Mouse (Mus musculus) small intestine, adult 2 months (tissue): Measurements from ENCODE around the gene Lamp1. TPM values are rescaled to one million over a fixed set of nuclear protein-coding genes. Genes with fewer than 3 reads are reported as not detected.

Source experiments
- H3K27ac ChIP-seq: fragments of 200-500 bp; 2 replicates; pipeline ENCODE4 v1.5.1; 2012; ENCODE audit warnings: low read depth, low read length, control low read depth, inconsistent platforms; ENCODE audit not compliant: insufficient read depth
- H3K27me3 ChIP-seq: fragments of 200-500 bp; 2 replicates; pipeline ENCODE4 v1.6.1; 2012; ENCODE audit warnings: mild to moderate bottlenecking, moderate library complexity, low read length, inconsistent platforms; ENCODE audit not compliant: control insufficient read depth, insufficient read depth
- H3K36me3 ChIP-seq: fragments of 200-500 bp; 2 replicates; pipeline ENCODE4 v1.6.1; 2012; ENCODE audit warnings: mild to moderate bottlenecking, low read length, control low read depth, inconsistent platforms; ENCODE audit not compliant: control insufficient read depth, insufficient read depth
- H3K4me1 ChIP-seq: fragments of 200-500 bp; 2 replicates; pipeline ENCODE4 v1.6.1; 2012; ENCODE audit warnings: low read length, inconsistent platforms, mixed read lengths; ENCODE audit not compliant: control insufficient read depth, insufficient read depth, insufficient read length
- H3K4me3 ChIP-seq: fragments of 200-500 bp; 2 replicates; pipeline ENCODE4 v1.5.1; 2012; ENCODE audit warnings: low read depth, mild to moderate bottlenecking, control low read depth, inconsistent platforms, low read length, moderate library complexity
- CTCF ChIP-seq: fragments of 200-500 bp; IDR thresholded peaks from 2 replicates; pipeline ENCODE4 v1.5.1; 2012; ENCODE audit warnings: low read depth, mild to moderate bottlenecking, control low read depth, inconsistent platforms, low read length, moderate library complexity, mixed read lengths; ENCODE audit not compliant: insufficient replicate concordance, insufficient read length; ENCODE audit errors: extremely low read depth
- POLR2A ChIP-seq: fragments of 200-500 bp; IDR thresholded peaks from 2 replicates; pipeline ENCODE4 v1.6.1; 2012; ENCODE audit warnings: low read depth, mild to moderate bottlenecking, control low read depth, inconsistent platforms, low read length, moderate library complexity
- WGBS: fragments of 180-500 bp; shearing (Covaris S2); methylation state at CpG from one replicate; pipeline ENCODE4 v1.1.7; 2018; 5-methylcytosine and 5-hydroxymethylcytosine counted together
- polyA plus RNA-seq: library from polyadenylated mRNA; depleted of rRNA; stranded (reverse); fragments of >200 nt; gene quantifications from 2 replicates; pipeline ENCODE4 v1.2.3, GENCODE M21; 2012

Gene Lamp1
- polyA plus RNA-seq, 1 experiment, result 658 TPM

GRCm38 (mm10) chr8:13164361-13164760, 5.4 kb downstream of the Lamp1 start:
- H3K27me3 ChIP-seq, result no peaks in the 10 kb centered on the region
- TF ChIP-seq CTCF (no peak), POLR2A (no peak)
- peaks cover 14% of the 10 kb centered on the region; the same call in 1 of the 2 replicates for H3K4me1 ChIP-seq
- H3K27ac ChIP-seq, result no peak overlapping the region
- 75% methylated on average over 5 of the region's 5 CpGs for WGBS
- peaks cover 29% of the 10 kb centered on the region for H3K36me3 ChIP-seq
- no peak overlapping the region for H3K4me3 ChIP-seq

- WGBS, result 52% methylated on average over 1 of the region's 1 CpGs
- TF ChIP-seq CTCF, result no peak
- no peak for TF ChIP-seq POLR2A
- peaks cover 85% of the 10 kb centered on the region for H3K36me3 ChIP-seq
- no peak overlapping the region for H3K4me3 ChIP-seq
- no peaks in the 10 kb centered on the region for H3K27me3 ChIP-seq
- H3K4me1 ChIP-seq, result no peaks in the 10 kb centered on the region
- H3K27ac ChIP-seq, result no peak overlapping the region
Observed at GRCm38 (mm10) chr8:13170510-13170909, 11.5 kb downstream of the Lamp1 start.

- Histone ChIP-seq H3K27me3 (no peaks in the 10 kb centered on the region), H3K27ac (no peak overlapping the region), H3K4me1 (no peaks in the 10 kb centered on the region), H3K36me3 (peaks cover 83% of the 10 kb centered on the region), H3K4me3 (no peak overlapping the region)
- no peak for TF ChIP-seq POLR2A
- TF ChIP-seq CTCF, result no peak
- WGBS, result 65% methylated on average over 4 of the region's 4 CpGs
Observed at GRCm38 (mm10) chr8:13174305-13174704, 15.3 kb downstream of the Lamp1 start.

- Histone ChIP-seq H3K27me3 (no peaks in the 10 kb centered on the region), H3K4me1 (no peaks in the 10 kb centered on the region), H3K27ac (no peak overlapping the region), H3K4me3 (no peak overlapping the region), H3K36me3 (peaks cover 80% of the 10 kb centered on the region)
- TF ChIP-seq POLR2A (no peak), CTCF (no peak)
- 81% methylated on average over 4 of the region's 4 CpGs for WGBS
Observed at GRCm38 (mm10) chr8:13174811-13175210, 15.8 kb downstream of the Lamp1 start.

GRCm38 (mm10) chr8:13175650-13176049, 16.7 kb downstream of the Lamp1 start:
- H3K27ac ChIP-seq, result no peak overlapping the region
- peaks cover 73% of the 10 kb centered on the region for H3K36me3 ChIP-seq
- 74% methylated on average over 1 of the region's 1 CpGs for WGBS
- no peaks in the 10 kb centered on the region for H3K4me1 ChIP-seq
- H3K27me3 ChIP-seq, result no peaks in the 10 kb centered on the region
- TF ChIP-seq POLR2A, result no peak
- TF ChIP-seq CTCF, result no peak
- no peak overlapping the region for H3K4me3 ChIP-seq

GRCm38 (mm10) chr8:13177173-13177852, 18.4 kb downstream of the Lamp1 start:
- no peaks in the 10 kb centered on the region for H3K27me3 ChIP-seq
- no peak for TF ChIP-seq POLR2A
- TF ChIP-seq CTCF, result no peak
- H3K4me3 ChIP-seq, result no peak overlapping the region
- peaks cover 63% of the 10 kb centered on the region for H3K36me3 ChIP-seq
- no peak overlapping the region for H3K27ac ChIP-seq
- no peaks in the 10 kb centered on the region for H3K4me1 ChIP-seq
- 75% methylated on average over 7 of the region's 7 CpGs for WGBS

- Histone ChIP-seq H3K4me3 (no peak overlapping the region), H3K27ac (no peak overlapping the region), H3K36me3 (peaks cover 58% of the 10 kb centered on the region), H3K27me3 (no peaks in the 10 kb centered on the region), H3K4me1 (no peaks in the 10 kb centered on the region)
- TF ChIP-seq CTCF (no peak), POLR2A (no peak)
- 88% methylated on average over 5 of the region's 5 CpGs for WGBS
Observed at GRCm38 (mm10) chr8:13178137-13178536, 19.2 kb downstream of the Lamp1 start.

GRCm38 (mm10) chr8:13179482-13179881, 20.5 kb downstream of the Lamp1 start:
- no peak overlapping the region for H3K4me3 ChIP-seq
- TF ChIP-seq CTCF (no peak), POLR2A (no peak)
- H3K36me3 ChIP-seq, result peaks cover 52% of the 10 kb centered on the region
- H3K27ac ChIP-seq, result no peak overlapping the region
- no peaks in the 10 kb centered on the region for H3K4me1 ChIP-seq
- 85% methylated on average over 6 of the region's 6 CpGs for WGBS
- H3K27me3 ChIP-seq, result no peaks in the 10 kb centered on the region
